Mouse (Mus musculus) kidney, adult 10 weeks (tissue): Measurements from ENCODE around the gene Chmp1a. TPM values are rescaled to one million over a fixed set of nuclear protein-coding genes. Genes with fewer than 3 reads are reported as not detected.

Source experiments
- polyA plus RNA-seq: library from polyadenylated mRNA; stranded (reverse); fragments of 350-450 nt; fragmentation: Illumina TruSeq; extraction: RNeasy Lipid Tissue Mini Kit (QIAGEN cat#74804); gene quantifications from one replicate; pipeline ENCODE4 v1.2.3, GENCODE M21; 2014; ENCODE audit warnings: low read depth, low replicate concordance

The Chmp1a gene
- polyA plus RNA-seq = 5.1 TPM

DNA sequence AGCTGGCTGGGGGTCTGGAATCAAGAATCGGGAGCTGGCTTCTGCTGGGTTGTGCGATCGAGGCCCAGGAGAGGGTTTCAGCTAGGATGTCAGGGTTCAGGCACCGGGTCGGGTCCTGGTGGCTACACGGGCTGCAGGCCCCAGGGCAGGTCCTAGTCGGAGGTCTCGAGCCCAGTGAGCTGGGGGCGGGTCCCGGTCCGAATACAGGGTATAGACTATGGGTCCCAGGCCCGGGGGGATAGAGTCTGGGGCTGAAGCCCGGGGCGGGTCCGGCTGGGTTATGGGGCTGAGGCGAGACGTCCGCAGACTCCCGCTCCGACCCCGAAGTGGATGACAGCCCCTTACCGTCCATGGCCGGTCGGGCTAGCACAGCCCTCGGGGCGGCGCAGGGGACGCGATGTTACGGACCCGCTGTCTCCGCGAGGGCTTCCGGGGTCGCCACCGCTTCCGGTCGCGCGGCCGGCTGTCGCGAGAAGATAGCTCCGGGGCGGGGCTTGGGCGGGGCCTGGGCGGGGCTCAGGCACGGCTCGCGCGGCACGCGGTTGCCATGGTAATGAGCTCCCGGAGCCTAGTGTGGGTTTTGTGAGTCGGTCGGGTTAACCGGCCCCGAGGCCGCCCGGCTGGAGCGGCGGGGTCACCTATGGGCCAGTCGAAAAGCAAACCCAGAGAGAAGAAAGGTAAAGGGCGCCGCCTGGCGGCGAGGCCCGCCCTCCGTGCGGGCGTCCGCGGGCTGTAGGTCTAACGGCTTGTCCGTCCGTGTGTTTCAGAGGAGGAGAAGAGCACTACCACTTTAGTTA, at the start of gene Chmp1a, which contains the start of gene Spata33:
Chmp1a (minus strand) TSS at position 443 of the 797 bp plus-strand sequence.
Spata33 (plus strand) TSS at position 512 of the 797 bp plus-strand sequence.

DNA sequence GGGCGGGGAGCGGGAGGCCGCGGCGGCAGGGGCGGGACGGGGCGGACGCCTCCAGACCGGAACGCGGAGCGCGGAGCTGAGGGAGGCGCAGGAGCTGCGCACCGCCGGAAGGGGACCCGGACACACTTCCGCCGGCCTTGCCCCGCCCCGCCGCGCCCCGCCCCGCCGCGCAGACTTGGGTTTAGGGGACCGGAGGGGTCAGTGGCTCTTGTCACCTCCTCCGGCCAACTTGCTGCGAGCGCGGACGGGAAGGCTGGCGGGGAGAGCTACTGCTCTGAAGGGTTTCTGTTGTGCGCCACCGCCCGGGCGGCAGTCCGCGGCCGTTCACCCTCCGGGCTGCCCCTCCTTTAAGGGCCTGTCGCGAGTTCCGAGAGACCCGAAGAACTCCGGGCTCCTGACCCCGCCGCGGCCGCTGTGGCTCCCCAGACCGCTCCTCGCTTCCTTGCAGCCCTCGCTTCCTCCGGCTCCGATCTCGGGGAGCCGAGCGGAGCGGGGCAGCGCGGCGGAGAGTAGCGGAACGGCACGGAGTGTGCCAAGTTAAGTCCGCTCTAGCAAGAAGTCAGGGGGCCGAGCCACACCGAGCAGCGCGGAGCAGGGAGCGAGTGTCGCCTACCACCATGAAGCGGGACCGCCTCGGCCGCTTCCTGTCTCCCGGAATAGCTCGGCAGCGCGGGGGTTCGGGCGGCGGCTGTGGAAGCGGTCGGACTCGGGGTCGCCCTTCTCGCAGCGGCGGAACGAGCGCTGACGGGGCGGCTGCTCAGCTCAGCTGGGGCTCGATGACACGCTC, 41.7 kb upstream of the Chmp1a start, which contains the start of the genes Zfp276 and Vps9d1:
Zfp276 (plus strand) TSS at position 97 of the 787 bp plus-strand sequence.
Vps9d1 (minus strand) TSS at position 250 of the 787 bp plus-strand sequence.

DNA sequence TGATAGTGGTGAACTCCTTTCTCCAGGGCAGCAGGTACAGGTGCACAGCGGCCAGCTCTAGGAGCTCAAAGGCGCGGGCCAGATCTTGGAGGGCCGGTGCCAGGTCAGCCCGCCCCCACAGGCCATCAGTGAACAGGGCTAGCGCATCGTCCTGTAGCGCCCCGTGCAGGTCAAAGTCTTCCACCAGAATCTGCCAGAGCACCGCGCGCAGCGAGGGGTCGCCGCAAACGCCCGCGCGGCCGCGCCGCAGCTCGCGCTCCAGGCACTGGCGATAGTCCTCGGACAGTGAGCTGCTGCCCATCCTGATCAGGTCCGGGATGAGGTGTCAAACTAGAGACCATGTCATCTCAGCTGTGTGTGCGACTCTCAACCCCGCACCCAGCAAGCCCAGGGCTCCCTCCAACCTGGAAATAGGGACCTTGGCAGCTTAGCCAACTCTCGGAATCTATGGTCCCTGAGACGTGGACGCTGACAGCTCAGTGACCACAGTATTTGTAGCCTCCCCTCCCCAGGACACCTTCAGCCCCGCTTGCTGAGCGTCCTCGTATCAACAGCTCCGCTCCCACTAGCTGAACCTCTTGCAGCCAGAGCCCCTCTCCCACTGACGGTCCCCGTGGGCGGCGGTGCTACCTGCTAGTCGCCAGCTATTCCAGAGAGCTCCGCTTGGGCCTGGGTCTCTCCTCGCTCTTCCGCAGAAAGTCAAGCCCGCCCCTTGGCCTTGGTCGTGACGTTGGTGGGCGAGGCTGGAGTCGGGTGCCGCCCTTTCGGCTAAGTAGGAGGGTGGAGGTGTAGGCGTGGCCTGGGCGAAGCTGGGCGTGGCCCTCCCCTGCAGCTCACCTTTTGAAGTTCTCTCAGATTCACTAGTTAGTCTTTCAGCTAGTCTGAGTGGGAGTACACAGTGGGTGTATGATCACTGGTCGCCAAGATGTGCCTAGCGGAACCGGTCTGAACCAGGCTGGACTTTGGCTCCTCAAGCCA, 23.2 kb upstream of the Chmp1a start, which contains the start of gene Spata2l:
Spata2l (minus strand) TSS at position 714 of the 978 bp plus-strand sequence.

DNA sequence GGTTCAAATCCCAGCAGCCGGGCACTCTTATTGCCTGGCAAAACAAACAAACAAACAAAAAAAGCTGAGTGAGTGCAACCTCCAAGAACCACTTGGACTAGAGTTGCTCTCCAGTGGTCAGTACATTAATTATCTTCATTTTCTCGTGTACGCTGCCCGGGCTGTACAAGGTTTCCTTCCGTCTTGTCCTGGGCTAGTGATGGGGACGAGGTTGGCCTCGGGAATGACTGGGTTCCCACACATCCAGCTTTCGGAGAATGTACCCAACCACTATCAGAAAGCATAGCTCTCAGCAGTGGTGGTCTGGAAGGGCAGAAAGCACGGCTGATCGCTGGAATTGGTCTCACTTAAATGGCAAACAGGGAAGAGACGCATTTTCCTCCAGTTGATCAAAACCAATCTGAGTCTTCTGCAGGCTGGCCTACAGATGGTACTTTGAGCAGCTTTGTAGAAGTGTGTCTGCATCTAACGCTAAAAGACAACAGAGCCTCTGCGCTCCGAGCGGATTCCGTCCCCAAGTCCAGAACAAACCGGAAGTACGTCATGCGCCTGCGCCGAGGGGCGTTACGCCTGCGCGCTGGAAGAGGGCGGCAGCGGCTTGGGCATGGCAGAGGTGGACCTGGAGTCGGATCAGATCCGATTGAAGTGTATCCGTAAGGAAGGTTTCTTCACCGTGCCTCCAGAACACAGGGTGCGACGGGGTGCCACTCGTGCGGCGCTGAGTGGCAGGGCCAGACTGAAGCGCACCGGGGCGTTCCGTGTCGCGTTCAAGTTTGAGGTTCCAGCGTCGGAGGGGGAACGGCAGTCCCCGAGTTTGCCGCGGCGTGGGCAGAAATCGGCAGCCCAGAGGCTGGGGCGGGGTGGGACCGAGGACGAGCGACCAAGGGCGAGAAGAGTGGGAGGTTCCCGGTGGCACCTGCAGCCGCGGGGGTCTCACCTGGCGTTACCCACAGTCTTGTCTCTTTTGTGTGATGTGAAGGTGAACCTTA, 12.0 kb upstream of the Chmp1a start, which contains the start of gene Cdk10:
Cdk10 (plus strand) TSS at position 565 of the 989 bp plus-strand sequence.

DNA sequence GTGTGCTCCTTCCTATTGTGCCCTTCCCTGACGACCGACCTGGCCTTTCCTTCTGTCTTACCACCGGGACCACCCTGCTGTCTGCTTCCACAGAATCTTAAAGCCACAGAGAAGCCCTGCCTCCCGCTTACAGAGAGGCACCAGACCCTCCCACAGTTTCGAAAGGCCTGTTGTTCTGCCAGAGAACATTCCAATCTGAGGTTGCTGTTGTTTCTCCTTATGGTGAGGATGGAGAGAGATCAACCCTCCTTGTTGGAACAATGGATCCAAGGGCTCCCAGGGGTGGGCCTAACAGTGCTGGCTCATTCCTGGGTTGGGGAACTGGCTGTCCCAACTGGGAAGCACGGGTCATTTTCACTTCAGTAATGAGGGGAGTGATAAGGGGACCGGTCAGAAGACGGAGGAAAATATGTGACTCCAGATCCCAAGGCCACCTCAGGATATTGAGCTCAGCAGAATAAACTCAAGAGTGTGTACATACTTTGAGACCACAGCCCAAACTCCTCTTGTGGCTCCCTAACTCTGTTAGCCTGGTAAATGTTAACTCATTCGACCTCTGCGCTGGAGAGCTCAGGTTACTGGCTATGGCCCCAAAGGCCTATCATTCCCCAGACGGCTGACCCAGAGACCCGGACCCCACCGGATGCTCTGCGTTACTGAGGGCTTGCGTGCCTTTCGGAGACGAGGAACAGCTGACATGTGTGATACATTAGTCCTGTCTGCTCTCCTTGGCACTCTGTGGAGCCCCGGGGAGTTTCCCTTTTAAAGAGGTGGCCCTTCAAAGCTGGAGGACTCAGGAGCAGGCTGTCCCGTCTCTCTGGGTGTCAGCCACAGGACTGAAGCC, 26.8 kb downstream of the Chmp1a start, which contains the start of gene Dpep1:
Dpep1 (plus strand) TSS at position 677 of the 844 bp plus-strand sequence.

DNA sequence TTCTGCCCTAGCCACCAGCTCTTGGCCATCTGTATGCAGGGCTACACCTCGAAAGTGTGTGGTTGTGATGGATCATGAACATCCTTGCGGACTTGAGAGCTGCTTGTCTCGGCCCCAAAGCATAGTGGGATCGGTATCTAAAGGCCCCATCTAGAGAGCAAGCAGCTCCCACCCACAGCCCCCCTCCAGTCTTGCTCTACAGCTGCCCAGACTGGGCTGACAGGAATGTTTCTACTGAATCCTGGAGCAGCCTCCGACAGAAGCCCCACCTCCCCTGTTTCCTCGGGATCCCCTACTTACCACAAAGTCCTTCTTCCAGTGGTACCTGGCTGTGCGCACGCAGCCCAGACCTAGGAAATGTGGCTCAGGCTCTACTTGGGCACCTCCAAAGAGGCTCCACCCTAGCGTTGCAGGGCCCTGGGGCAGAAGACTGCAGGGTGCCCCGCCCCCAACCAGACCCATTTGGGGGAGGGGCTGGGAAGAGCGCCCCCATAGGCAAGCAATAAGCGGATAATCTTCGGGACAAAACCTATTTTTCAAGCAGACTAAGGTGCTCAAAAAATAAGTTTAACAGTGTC, 54.6 kb downstream of the Chmp1a start, which contains the start of gene Sult5a1:
Sult5a1 (minus strand) TSS at position 428 of the 578 bp plus-strand sequence.

Other genes starting within 250 kb of the Chmp1a start
- gene Ankrd11, start 170.5 kb downstream of the Chmp1a start, polyA plus RNA-seq = 31.1 TPM
- gene Spg7, start 149.8 kb downstream of the Chmp1a start, polyA plus RNA-seq = 25.1 TPM
- gene Rpl13, start 110.4 kb downstream of the Chmp1a start, polyA plus RNA-seq = 31.0 TPM
- not detected for gene Cpne7, start 95.4 kb downstream of the Chmp1a start, polyA plus RNA-seq
- not detected for gene Sult5a1, start 54.4 kb downstream of the Chmp1a start, polyA plus RNA-seq
- 30.5 TPM for gene Dpep1, start 26.5 kb downstream of the Chmp1a start, polyA plus RNA-seq
- gene Spata33, start 69 bp upstream of the Chmp1a start, polyA plus RNA-seq = 2.0 TPM
- 1.2 TPM for gene Cdk10, start 12.1 kb upstream of the Chmp1a start, polyA plus RNA-seq
- 0.49 TPM for gene Spata2l, start 23.5 kb upstream of the Chmp1a start, polyA plus RNA-seq
- gene Zfp276, start 41.4 kb upstream of the Chmp1a start, polyA plus RNA-seq = 1.5 TPM
- gene Vps9d1, start 41.6 kb upstream of the Chmp1a start, polyA plus RNA-seq = 1.2 TPM
- 0.32 TPM for gene Fanca, start 105.8 kb upstream of the Chmp1a start, polyA plus RNA-seq
- not detected for gene Spire2, start 120.0 kb upstream of the Chmp1a start, polyA plus RNA-seq
- gene Tcf25, start 161.0 kb upstream of the Chmp1a start, polyA plus RNA-seq = 183 TPM
- not detected for gene Mc1r, start 194.3 kb upstream of the Chmp1a start, polyA plus RNA-seq
- not detected for gene Tubb3, start 198.7 kb upstream of the Chmp1a start, polyA plus RNA-seq
- gene Def8, start 210.8 kb upstream of the Chmp1a start, polyA plus RNA-seq = 10.8 TPM